Mouse (Mus musculus) urinary bladder, postnatal 0 days (tissue): ENCODE results near the gene Alpk3. TPM values are rescaled to one million over a fixed set of nuclear protein-coding genes. Genes with fewer than 3 reads are reported as not detected.

Experiments
- polyA plus RNA-seq: library from polyadenylated mRNA; unstranded; fragments of >200 nt; fragmentation: Nextera tagmentation; extraction: Ambion mirVana; gene quantifications from 2 replicates; pipeline ENCODE4 v1.2.1, GENCODE M21; 2015

Alpk3 gene
- polyA plus RNA-seq: 0.02 and 0.13 TPM in 2 replicates

DNA sequence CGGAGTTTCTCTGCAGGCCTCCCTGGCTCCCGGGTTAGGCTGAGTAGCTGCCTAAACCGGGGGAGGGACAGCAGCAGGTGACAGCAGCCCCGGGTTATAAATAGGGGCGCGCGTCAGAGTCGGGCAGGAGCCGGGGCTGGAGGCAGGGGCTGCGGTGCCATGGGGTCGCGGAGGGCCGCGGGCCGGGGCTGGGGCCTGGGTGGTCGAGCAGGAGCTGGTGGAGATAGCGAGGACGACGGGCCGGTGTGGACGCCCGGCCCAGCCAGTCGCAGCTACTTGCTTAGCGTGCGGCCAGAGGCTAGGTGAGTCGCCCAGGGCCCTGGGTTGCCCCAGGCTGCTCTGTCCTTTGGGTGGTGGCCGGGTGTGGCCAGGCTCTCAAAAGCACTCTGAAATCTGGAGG, at the start of gene Alpk3:
Gene Alpk3 (plus strand): TSS at position 130 of the 400 bp plus-strand sequence.

DNA sequence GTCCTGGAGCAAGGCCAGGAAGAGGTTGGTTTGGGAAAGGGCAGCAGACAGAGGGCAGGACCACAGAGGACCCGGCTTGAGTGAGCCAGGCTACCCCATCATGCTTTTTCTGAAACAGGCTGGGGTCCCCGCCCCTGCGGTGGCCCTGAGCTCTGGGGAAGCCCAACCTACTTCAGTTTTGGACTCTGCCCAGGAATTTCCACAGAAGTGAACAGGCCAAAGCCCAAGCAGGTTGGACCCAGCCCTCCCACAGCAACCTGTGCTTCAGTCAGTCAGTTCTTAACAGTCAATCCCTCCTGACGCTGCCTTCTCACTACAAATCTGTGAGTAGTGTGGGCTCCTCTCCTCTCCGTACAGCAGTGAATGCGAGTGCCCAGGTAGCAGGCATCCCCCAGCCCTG, 57.2 kb downstream of the Alpk3 start, which contains the start of gene Slc28a1:
Gene Slc28a1 (plus strand): TSS at position 245 of the 400 bp plus-strand sequence.

Other genes starting within 250 kb of the Alpk3 start
- 66.1 and 68.1 TPM in 2 replicates for gene Iqgap1, start 231.6 kb upstream of the Alpk3 start, polyA plus RNA-seq
- gene Zscan2, start 196.7 kb upstream of the Alpk3 start, polyA plus RNA-seq: 0.69 and 0.71 TPM in 2 replicates
- gene Wdr73, start 156.3 kb upstream of the Alpk3 start, polyA plus RNA-seq: 14.1 and 15.0 TPM in 2 replicates
- 1.6 and 2.7 TPM in 2 replicates for gene Nmb, start 152.5 kb upstream of the Alpk3 start, polyA plus RNA-seq
- gene Sec11a, start 109.8 kb upstream of the Alpk3 start, polyA plus RNA-seq: 161 and 169 TPM in 2 replicates
- 4.1 and 8.3 TPM in 2 replicates for gene Zfp592, start 63.9 kb upstream of the Alpk3 start, polyA plus RNA-seq
- not detected in 2 replicates for gene Slc28a1, start 57.2 kb downstream of the Alpk3 start, polyA plus RNA-seq
- 3.7 and 3.8 TPM in 2 replicates for gene Pde8a, start 156.0 kb downstream of the Alpk3 start, polyA plus RNA-seq